Mouse (Mus musculus): Measurements from ENCODE around the gene Ptf1a. TPM values are rescaled to one million over a fixed set of nuclear protein-coding genes. Genes with fewer than 3 reads are reported as not detected.

Ptf1a gene
- polyA plus RNA-seq, 1 experiment from 2014 or later, result not detected

- Histone ChIP-seq H3K36me3 (ENCODE audit: control insufficient read depth, insufficient read depth, low read length) (no peaks in the 10 kb centered on the region), H3K9me3 (ENCODE audit: control insufficient read depth, low read length) (no peaks in the 10 kb centered on the region), H3K4me1 (replicated peaks; ENCODE audit: control insufficient read depth, insufficient read depth, low read length) (no peaks in the 10 kb centered on the region), H3K27me3 (ENCODE audit: control insufficient read depth, insufficient read depth, low read depth, low read length) (peaks cover 2% of the 10 kb centered on the region), H3K9ac (ENCODE audit: low read length) (no peak overlapping the region), H3K4me2 (ENCODE audit: low read depth, low read length) (no peak overlapping the region), H3K27ac (ENCODE audit: low read length) (no peak overlapping the region), H3K4me3 (ENCODE audit: low read length) (no peak overlapping the region)
- WGBS, result 77% methylated on average over 6 of the region's 6 CpGs
- no peak for ATAC-seq (ENCODE audit: low read depth)
These were observed 22.4 kb upstream of the Ptf1a start for GRCm38 (mm10) chr2:19423086-19423485.

- no peaks in the 10 kb centered on the region; the same call in 1 of the 2 replicates for H3K4me1 ChIP-seq (replicated peaks; ENCODE audit: control insufficient read depth, insufficient read depth, low read length)
- H3K4me2 ChIP-seq (ENCODE audit: low read depth, low read length), result no peak overlapping the region
- no peak for ATAC-seq (ENCODE audit: low read depth)
- 2% methylated on average over 10 of the region's 10 CpGs for WGBS
- no peaks in the 10 kb centered on the region for H3K36me3 ChIP-seq (ENCODE audit: control insufficient read depth, insufficient read depth, low read length)
- no peak overlapping the region for H3K4me3 ChIP-seq (ENCODE audit: low read length)
- no peak overlapping the region for H3K27ac ChIP-seq (ENCODE audit: low read length)
- peaks cover 54% of the 10 kb centered on the region for H3K27me3 ChIP-seq (ENCODE audit: control insufficient read depth, insufficient read depth, low read depth, low read length)
- no peaks in the 10 kb centered on the region for H3K9me3 ChIP-seq (ENCODE audit: control insufficient read depth, low read length)
- H3K9ac ChIP-seq (ENCODE audit: low read length), result no peak overlapping the region
These were observed 16.4 kb upstream of the Ptf1a start for GRCm38 (mm10) chr2:19429031-19429430.

- no peak for ATAC-seq (ENCODE audit: low read depth)
- H3K4me1 ChIP-seq (replicated peaks; ENCODE audit: control insufficient read depth, insufficient read depth, low read length), result no peaks in the 10 kb centered on the region; the same call in 1 of the 2 replicates
- no peak overlapping the region for H3K27ac ChIP-seq (ENCODE audit: low read length)
- 7% methylated on average over 31 of the region's 31 CpGs for WGBS
- H3K36me3 ChIP-seq (ENCODE audit: control insufficient read depth, insufficient read depth, low read length), result no peaks in the 10 kb centered on the region
- no peaks in the 10 kb centered on the region for H3K9me3 ChIP-seq (ENCODE audit: control insufficient read depth, low read length)
- H3K4me3 ChIP-seq (ENCODE audit: low read length), result no peak overlapping the region
- H3K4me2 ChIP-seq (ENCODE audit: low read depth, low read length), result no peak overlapping the region
- peaks cover 61% of the 10 kb centered on the region for H3K27me3 ChIP-seq (ENCODE audit: control insufficient read depth, insufficient read depth, low read depth, low read length)
- H3K9ac ChIP-seq (ENCODE audit: low read length), result no peak overlapping the region
These were observed 15.5 kb upstream of the Ptf1a start for GRCm38 (mm10) chr2:19429691-19430690.

- peak overlapping the region; percentile 12; the same call in 1 of the 2 replicates for H3K4me3 ChIP-seq (ENCODE audit: low read length)
- H3K4me2 ChIP-seq (ENCODE audit: low read depth, low read length), result no peak overlapping the region
- no peak overlapping the region for H3K9ac ChIP-seq (ENCODE audit: low read length)
- H3K36me3 ChIP-seq (ENCODE audit: control insufficient read depth, insufficient read depth, low read length), result no peaks in the 10 kb centered on the region
- H3K9me3 ChIP-seq (ENCODE audit: control insufficient read depth, low read length), result no peaks in the 10 kb centered on the region
- H3K4me1 ChIP-seq (replicated peaks; ENCODE audit: control insufficient read depth, insufficient read depth, low read length), result no peaks in the 10 kb centered on the region; the same call in 1 of the 2 replicates
- peaks cover 65% of the 10 kb centered on the region for H3K27me3 ChIP-seq (ENCODE audit: control insufficient read depth, insufficient read depth, low read depth, low read length)
- no peak for ATAC-seq (ENCODE audit: low read depth)
- no peak overlapping the region for H3K27ac ChIP-seq (ENCODE audit: low read length)
- under 1% methylated on average over 33 of the region's 33 CpGs for WGBS
These were observed 14.7 kb upstream of the Ptf1a start for GRCm38 (mm10) chr2:19430746-19431145.

- Histone ChIP-seq H3K4me2 (ENCODE audit: low read depth, low read length) (no peak overlapping the region), H3K9ac (ENCODE audit: low read length) (no peak overlapping the region), H3K9me3 (ENCODE audit: control insufficient read depth, low read length) (no peaks in the 10 kb centered on the region), H3K36me3 (ENCODE audit: control insufficient read depth, insufficient read depth, low read length) (no peaks in the 10 kb centered on the region), H3K4me1 (replicated peaks; ENCODE audit: control insufficient read depth, insufficient read depth, low read length) (no peaks in the 10 kb centered on the region; the same call in 1 of the 2 replicates), H3K27me3 (ENCODE audit: control insufficient read depth, insufficient read depth, low read depth, low read length) (peaks cover 65% of the 10 kb centered on the region), H3K27ac (ENCODE audit: low read length) (no peak overlapping the region), H3K4me3 (ENCODE audit: low read length) (no peak overlapping the region)
- no peak for ATAC-seq (ENCODE audit: low read depth)
- 0% methylated on average over 18 of the region's 18 CpGs for WGBS
These were observed 14.3 kb upstream of the Ptf1a start for GRCm38 (mm10) chr2:19431186-19431585.

- Histone ChIP-seq H3K4me3 (ENCODE audit: low read length) (no peak overlapping the region), H3K27me3 (ENCODE audit: control insufficient read depth, insufficient read depth, low read depth, low read length) (peaks cover 65% of the 10 kb centered on the region), H3K36me3 (ENCODE audit: control insufficient read depth, insufficient read depth, low read length) (no peaks in the 10 kb centered on the region), H3K4me2 (ENCODE audit: low read depth, low read length) (no peak overlapping the region), H3K27ac (ENCODE audit: low read length) (no peak overlapping the region), H3K4me1 (replicated peaks; ENCODE audit: control insufficient read depth, insufficient read depth, low read length) (no peaks in the 10 kb centered on the region; the same call in 1 of the 2 replicates), H3K9ac (ENCODE audit: low read length) (no peak overlapping the region), H3K9me3 (ENCODE audit: control insufficient read depth, low read length) (no peaks in the 10 kb centered on the region)
- 2% methylated on average over 41 of the region's 41 CpGs for WGBS
- no peak for ATAC-seq (ENCODE audit: low read depth)
These were observed 13.7 kb upstream of the Ptf1a start for GRCm38 (mm10) chr2:19431614-19432323.

- no peak overlapping the region for H3K4me3 ChIP-seq (ENCODE audit: low read length)
- no peaks in the 10 kb centered on the region for H3K9me3 ChIP-seq (ENCODE audit: control insufficient read depth, low read length)
- H3K9ac ChIP-seq (ENCODE audit: low read length), result no peak overlapping the region
- no peak overlapping the region for H3K27ac ChIP-seq (ENCODE audit: low read length)
- H3K4me2 ChIP-seq (ENCODE audit: low read depth, low read length), result no peak overlapping the region
- H3K4me1 ChIP-seq (replicated peaks; ENCODE audit: control insufficient read depth, insufficient read depth, low read length), result peaks cover 10% of the 10 kb centered on the region; the same call in 1 of the 2 replicates
- H3K27me3 ChIP-seq (ENCODE audit: control insufficient read depth, insufficient read depth, low read depth, low read length), result peaks cover 75% of the 10 kb centered on the region
- no peak for ATAC-seq (ENCODE audit: low read depth)
- 2% methylated on average over 9 of the region's 9 CpGs for WGBS
- H3K36me3 ChIP-seq (ENCODE audit: control insufficient read depth, insufficient read depth, low read length), result no peaks in the 10 kb centered on the region
These were observed 1.1 kb upstream of the Ptf1a start for GRCm38 (mm10) chr2:19444346-19444745.

GRCm38 (mm10) chr2:19445871-19446501 is 523 bp downstream of the Ptf1a start:
- H3K27ac ChIP-seq (ENCODE audit: low read length), result no peak overlapping the region
- H3K9ac ChIP-seq (ENCODE audit: low read length), result no peak overlapping the region
- peak overlapping the region; percentile 33 for H3K4me3 ChIP-seq (ENCODE audit: low read length)
- H3K36me3 ChIP-seq (ENCODE audit: control insufficient read depth, insufficient read depth, low read length), result no peaks in the 10 kb centered on the region
- peaks cover 10% of the 10 kb centered on the region; the same call in 1 of the 2 replicates for H3K4me1 ChIP-seq (replicated peaks; ENCODE audit: control insufficient read depth, insufficient read depth, low read length)
- H3K4me2 ChIP-seq (ENCODE audit: low read depth, low read length), result peak overlapping the region; percentile 43
- H3K27me3 ChIP-seq (ENCODE audit: control insufficient read depth, insufficient read depth, low read depth, low read length), result peaks cover 90% of the 10 kb centered on the region
- H3K9me3 ChIP-seq (ENCODE audit: control insufficient read depth, low read length), result no peaks in the 10 kb centered on the region
- ATAC-seq (ENCODE audit: low read depth), result no peak
- under 1% methylated on average over 66 of the region's 67 CpGs for WGBS

Measured in lung, embryonic 16.5 days (tissue).